Mouse (Mus musculus): ENCODE data around the gene Pcnx2.

- no peak for TF ChIP-seq TAL1 (IDR thresholded peaks at IDR 0.05; ENCODE audit: low read length)
- TF ChIP-seq GATA1 (IDR thresholded peaks at IDR 0.05; ENCODE audit: low read length) = no peak
Observed at GRCm38 (mm10) chr8:125716211-125716610, 181.9 kb downstream of the Pcnx2 start.

All from erythroblast, embryonic 14.5 days (primary cell).